Mouse (Mus musculus) erythroblast, embryonic 14.5 days (primary cell): ENCODE data around the gene Slc35b2.

Experiments used
- GATA1 ChIP-seq: IDR thresholded peaks from 2 replicates; pipeline ENCODE4 v1.6.1; 2012; ENCODE audit warnings: low read length, inconsistent platforms, mixed read lengths
- TAL1 ChIP-seq: IDR thresholded peaks from 3 replicates; pipeline ENCODE4 v1.6.1; 2012; ENCODE audit warnings: low read length, inconsistent platforms, mixed read lengths

DNA sequence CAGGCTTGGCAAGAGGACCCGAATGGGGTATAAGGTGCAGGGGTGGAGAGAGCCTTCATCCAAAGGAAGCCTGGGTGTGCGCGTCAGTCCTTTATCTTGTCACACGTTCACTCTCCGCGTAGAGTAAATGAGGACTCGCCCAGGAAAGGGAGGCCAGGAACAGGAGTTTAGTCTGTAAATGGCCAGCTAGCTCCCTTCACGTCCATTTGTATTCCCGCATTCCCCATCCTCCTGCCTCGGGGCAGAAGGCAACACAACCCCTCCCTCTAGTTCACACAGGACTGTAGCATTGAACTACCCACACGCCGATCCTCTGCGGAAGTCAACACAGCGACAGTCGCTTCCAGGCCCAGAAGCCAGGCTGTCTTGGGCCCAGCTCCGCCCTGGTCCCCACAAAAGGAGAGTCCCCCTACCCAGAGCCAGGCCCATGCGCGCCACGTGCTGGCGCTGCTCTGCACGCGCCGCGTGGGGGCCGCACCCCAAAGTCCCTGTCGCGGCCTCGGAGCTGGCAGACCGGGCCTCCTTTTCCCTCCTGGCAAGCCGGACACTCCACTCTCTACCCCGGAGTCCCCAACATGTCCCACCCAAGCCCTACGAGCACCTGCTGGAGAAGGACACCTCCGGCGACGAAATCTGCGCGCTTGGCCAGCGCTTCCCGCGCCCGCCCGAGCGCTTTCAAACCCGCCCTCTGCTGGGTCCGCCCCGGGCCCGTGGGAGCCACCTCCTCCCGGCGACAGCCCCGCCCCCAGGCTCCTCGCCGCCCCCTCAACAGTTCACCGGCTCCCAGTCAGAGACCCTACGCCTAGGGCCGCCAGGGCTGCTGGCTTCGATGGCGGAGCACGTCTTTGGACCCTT lies 31.4 kb downstream of the Slc35b2 start:
- TF ChIP-seq GATA1 (no peak), TAL1 (no peak)
